Mouse (Mus musculus): ENCODE measurements around the gene Myh9. TPM values are rescaled to one million over a fixed set of nuclear protein-coding genes. Genes with fewer than 3 reads are reported as not detected.
"Not testable (repeated sequence)": the region's sequence is repeated elsewhere in the genome, so short reads cannot be mapped to it uniquely, and the experiment has no call there.

Myh9 gene
- total and polyA plus RNA-seq, 3 experiments: 30.4 to 111 (median 88.3) TPM

DNA sequence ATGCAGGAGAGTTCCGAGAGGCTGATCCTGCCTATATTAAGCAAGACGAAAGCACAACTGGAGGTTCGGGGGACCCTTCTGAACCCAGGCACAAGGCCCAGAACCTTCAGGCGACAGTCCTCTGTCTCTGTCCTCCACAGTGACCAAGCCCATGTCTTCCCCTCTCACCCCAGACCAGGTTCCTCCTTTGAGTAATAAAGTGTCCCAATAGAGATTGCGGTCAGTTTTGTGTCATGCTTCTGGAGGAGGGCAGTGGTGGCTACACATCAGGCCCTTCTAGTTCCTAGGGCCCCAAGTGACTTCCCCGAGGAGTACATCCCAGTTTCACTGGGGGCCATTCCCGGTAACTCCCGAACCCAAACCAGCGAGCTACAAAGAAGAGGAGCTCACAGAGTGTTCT lies 32.8 kb upstream of the Myh9 start:
- H3K4me1 ChIP-seq (ENCODE audit: control insufficient read depth, insufficient read depth, low read length): no peaks in the 10 kb centered on the region
- WGBS: 94% methylated on average over 9 of the region's 9 CpGs
- H3K36me3 ChIP-seq (ENCODE audit: control insufficient read depth, insufficient read depth, low read length): no peaks in the 10 kb centered on the region
- DNase-seq: no peak
- H3K79me2 ChIP-seq (replicated peaks; ENCODE audit: control insufficient read depth, insufficient read depth, low read length): no peaks in the 10 kb centered on the region
- no peak overlapping the region for H3K27ac ChIP-seq
- no peak for TF ChIP-seq POLR2A (IDR thresholded peaks at IDR 0.05; ENCODE audit: insufficient read depth, low read depth, low read length)
- TF ChIP-seq CTCF (IDR thresholded peaks at IDR 0.05): no peak
- TF ChIP-seq EP300 (IDR thresholded peaks at IDR 0.05; ENCODE audit: insufficient read depth, low read depth, low read length): no peak
- no peak overlapping the region for H3K9ac ChIP-seq (ENCODE audit: low read depth, low read length)
- H3K4me3 ChIP-seq: no peak overlapping the region
- intact Hi-C loops (cut with DNase I): no loop called here
- H3K27me3 ChIP-seq (ENCODE audit: control insufficient read depth, insufficient read depth, low read length): no peaks in the 10 kb centered on the region

DNA sequence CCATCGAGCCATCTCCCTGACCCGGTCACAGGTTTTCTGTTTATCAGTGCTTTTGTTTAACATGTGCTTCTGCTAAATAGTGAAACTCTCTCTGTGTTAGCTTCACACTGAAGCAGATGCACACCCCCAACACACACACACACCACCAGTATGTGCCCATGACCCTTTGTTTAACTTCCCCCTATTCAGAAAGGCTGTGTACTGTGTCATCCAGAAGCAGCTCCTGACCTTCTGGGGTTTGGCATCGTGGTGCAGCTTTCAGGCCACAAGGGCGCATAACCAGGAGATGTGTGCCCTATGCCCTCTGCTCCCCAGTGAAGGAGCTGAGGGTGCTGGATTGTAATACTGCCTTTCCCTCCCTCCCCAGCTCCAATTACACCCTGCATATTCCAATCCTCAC lies 32.3 kb upstream of the Myh9 start:
- DNase-seq: no peak
- no peak overlapping the region for H3K27ac ChIP-seq
- no peak overlapping the region for H3K9ac ChIP-seq (ENCODE audit: low read depth, low read length)
- H3K36me3 ChIP-seq (ENCODE audit: control insufficient read depth, insufficient read depth, low read length): no peaks in the 10 kb centered on the region
- no peak for TF ChIP-seq POLR2A (IDR thresholded peaks at IDR 0.05; ENCODE audit: insufficient read depth, low read depth, low read length)
- TF ChIP-seq CTCF (IDR thresholded peaks at IDR 0.05): no peak
- no peak for TF ChIP-seq EP300 (IDR thresholded peaks at IDR 0.05; ENCODE audit: insufficient read depth, low read depth, low read length)
- no peaks in the 10 kb centered on the region for H3K79me2 ChIP-seq (replicated peaks; ENCODE audit: control insufficient read depth, insufficient read depth, low read length)
- intact Hi-C loops (cut with DNase I): no loop called here
- H3K27me3 ChIP-seq (ENCODE audit: control insufficient read depth, insufficient read depth, low read length): no peaks in the 10 kb centered on the region
- H3K4me1 ChIP-seq (ENCODE audit: control insufficient read depth, insufficient read depth, low read length): no peaks in the 10 kb centered on the region
- H3K4me3 ChIP-seq: no peak overlapping the region
- WGBS: 59% methylated on average over 4 of the region's 4 CpGs

DNA sequence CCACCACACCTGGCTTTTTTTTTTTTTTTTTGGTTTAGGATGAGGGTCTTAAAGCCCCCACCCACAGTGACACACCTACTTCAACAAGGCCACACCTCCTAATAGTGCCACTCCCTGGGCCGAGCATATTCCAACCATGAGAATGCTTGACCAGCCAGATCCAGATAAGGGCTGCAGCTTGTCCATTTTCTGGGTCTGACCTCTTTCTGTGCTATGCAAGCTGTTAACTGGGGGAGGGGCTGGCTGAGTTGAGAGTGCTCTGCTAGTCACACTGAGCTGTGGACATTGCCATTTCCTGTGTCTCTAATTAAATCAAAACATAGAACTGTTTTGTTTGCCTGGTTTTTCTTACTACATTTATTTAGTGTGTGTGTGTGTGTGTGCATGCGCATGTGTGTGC lies 31.6 kb upstream of the Myh9 start:
- TF ChIP-seq POLR2A (IDR thresholded peaks at IDR 0.05; ENCODE audit: insufficient read depth, low read depth, low read length) (no peak), EP300 (IDR thresholded peaks at IDR 0.05; ENCODE audit: insufficient read depth, low read depth, low read length) (no peak), CTCF (IDR thresholded peaks at IDR 0.05) (no peak)
- no peaks in the 10 kb centered on the region for H3K27me3 ChIP-seq (ENCODE audit: control insufficient read depth, insufficient read depth, low read length)
- 69% methylated on average over 2 of the region's 2 CpGs for WGBS
- no peaks in the 10 kb centered on the region for H3K79me2 ChIP-seq (replicated peaks; ENCODE audit: control insufficient read depth, insufficient read depth, low read length)
- intact Hi-C loops (cut with DNase I): no loop called here
- H3K36me3 ChIP-seq (ENCODE audit: control insufficient read depth, insufficient read depth, low read length): no peaks in the 10 kb centered on the region
- no peak overlapping the region for H3K4me3 ChIP-seq
- no peak overlapping the region for H3K9ac ChIP-seq (ENCODE audit: low read depth, low read length)
- DNase-seq: no peak
- H3K27ac ChIP-seq: no peak overlapping the region
- no peaks in the 10 kb centered on the region for H3K4me1 ChIP-seq (ENCODE audit: control insufficient read depth, insufficient read depth, low read length)

DNA sequence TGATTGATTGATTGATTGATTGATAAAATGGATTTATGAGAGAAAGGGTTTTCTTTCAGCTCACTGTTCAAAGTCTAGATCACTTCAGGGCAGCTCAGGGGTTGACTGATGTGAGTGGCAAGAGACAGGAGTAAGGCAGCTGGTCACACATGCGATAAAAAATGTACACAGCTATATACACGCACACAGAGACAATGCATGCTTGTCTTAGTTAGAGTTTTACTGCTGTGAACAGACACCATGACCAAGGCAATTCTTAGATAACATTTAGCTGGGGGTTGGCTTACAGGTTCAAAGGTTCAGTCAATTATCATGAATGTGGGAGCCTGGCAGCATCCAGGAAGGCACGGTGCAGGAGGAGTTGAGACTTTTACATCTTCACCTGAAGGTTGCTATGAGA lies 31.0 kb upstream of the Myh9 start:
- no peak overlapping the region for H3K27ac ChIP-seq
- H3K79me2 ChIP-seq (replicated peaks; ENCODE audit: control insufficient read depth, insufficient read depth, low read length): no peaks in the 10 kb centered on the region
- H3K4me1 ChIP-seq (ENCODE audit: control insufficient read depth, insufficient read depth, low read length): no peaks in the 10 kb centered on the region
- TF ChIP-seq POLR2A (IDR thresholded peaks at IDR 0.05; ENCODE audit: insufficient read depth, low read depth, low read length) (no peak), EP300 (IDR thresholded peaks at IDR 0.05; ENCODE audit: insufficient read depth, low read depth, low read length) (no peak), CTCF (IDR thresholded peaks at IDR 0.05) (no peak)
- H3K27me3 ChIP-seq (ENCODE audit: control insufficient read depth, insufficient read depth, low read length): no peaks in the 10 kb centered on the region
- WGBS: 82% methylated on average over 3 of the region's 3 CpGs
- H3K9ac ChIP-seq (ENCODE audit: low read depth, low read length): no peak overlapping the region
- H3K36me3 ChIP-seq (ENCODE audit: control insufficient read depth, insufficient read depth, low read length): no peaks in the 10 kb centered on the region
- no peak for DNase-seq
- no peak overlapping the region for H3K4me3 ChIP-seq
- intact Hi-C loops (cut with DNase I): no loop called here

DNA sequence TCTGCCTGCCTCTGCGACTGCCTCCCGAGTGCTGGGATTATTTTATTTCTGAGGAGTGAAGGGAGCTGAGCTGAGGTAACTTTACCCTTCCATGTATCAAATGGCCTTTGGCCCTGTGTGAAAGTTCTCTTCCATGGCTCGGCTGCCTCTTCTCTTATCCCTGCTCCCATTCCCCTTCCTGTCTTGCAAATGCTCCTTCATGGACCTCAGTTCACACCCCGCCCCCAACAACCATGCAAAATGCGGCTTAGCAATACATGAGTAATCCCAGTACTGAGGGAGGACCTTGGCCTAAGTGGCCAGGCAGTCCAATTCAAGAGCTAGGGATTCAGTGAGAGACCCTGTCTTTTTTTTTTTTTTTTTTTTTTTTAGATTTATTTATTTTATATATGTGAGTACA lies 26.4 kb upstream of the Myh9 start:
- Histone ChIP-seq H3K79me2 (replicated peaks; ENCODE audit: control insufficient read depth, insufficient read depth, low read length) (no peaks in the 10 kb centered on the region), H3K4me1 (ENCODE audit: control insufficient read depth, insufficient read depth, low read length) (peaks cover 2% of the 10 kb centered on the region), H3K4me3 (no peak overlapping the region), H3K9ac (ENCODE audit: low read depth, low read length) (no peak overlapping the region), H3K27me3 (ENCODE audit: control insufficient read depth, insufficient read depth, low read length) (no peaks in the 10 kb centered on the region), H3K36me3 (ENCODE audit: control insufficient read depth, insufficient read depth, low read length) (no peaks in the 10 kb centered on the region), H3K27ac (no peak overlapping the region)
- TF ChIP-seq CTCF (IDR thresholded peaks at IDR 0.05) (no peak), POLR2A (IDR thresholded peaks at IDR 0.05; ENCODE audit: insufficient read depth, low read depth, low read length) (no peak), EP300 (IDR thresholded peaks at IDR 0.05; ENCODE audit: insufficient read depth, low read depth, low read length) (no peak)
- WGBS: 88% methylated on average over 5 of the region's 5 CpGs
- DNase-seq: no peak
- intact Hi-C loops (cut with DNase I): no loop called here

DNA sequence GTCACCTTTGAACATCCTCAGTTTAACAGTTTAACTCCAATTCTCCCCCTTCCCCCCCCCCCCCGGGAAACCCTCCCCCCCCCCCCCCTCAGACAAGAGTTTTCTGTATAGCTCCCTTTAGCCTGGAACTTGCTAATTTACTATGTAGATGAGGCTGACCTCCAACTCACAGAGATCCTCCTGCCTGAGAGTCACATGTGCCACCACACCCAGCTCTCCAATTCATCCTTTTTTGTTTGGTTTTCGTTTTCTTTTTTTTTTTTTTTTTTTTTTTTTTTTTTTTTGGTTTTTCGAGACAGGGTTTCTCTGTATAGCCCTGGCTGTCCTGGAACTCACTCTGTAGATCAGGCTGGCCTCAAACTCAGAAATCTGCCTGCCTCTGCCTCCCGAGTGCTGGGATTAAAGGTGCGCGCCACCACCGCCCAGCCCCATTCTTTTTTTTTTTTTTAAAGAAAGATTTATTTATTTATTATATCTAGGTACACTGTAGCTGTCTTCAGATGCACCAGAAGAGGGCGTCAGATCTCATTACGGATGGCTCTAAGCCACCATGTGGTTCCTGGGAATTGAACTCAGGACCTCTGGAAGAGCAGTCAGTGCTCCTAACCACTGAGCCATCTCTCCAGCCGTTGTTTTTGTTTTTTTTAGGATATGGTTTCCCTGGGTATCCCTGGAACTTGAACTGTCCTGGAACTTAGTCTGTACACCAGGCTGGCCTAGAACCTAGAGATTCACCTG lies 25.4 kb upstream of the Myh9 start:
- H3K27me3 ChIP-seq (ENCODE audit: control insufficient read depth, insufficient read depth, low read length); DNase-seq; H3K9ac ChIP-seq (ENCODE audit: low read depth, low read length); H3K36me3 ChIP-seq (ENCODE audit: control insufficient read depth, insufficient read depth, low read length); H3K4me1 ChIP-seq (ENCODE audit: control insufficient read depth, insufficient read depth, low read length); H3K79me2 ChIP-seq (replicated peaks; ENCODE audit: control insufficient read depth, insufficient read depth, low read length); intact Hi-C loops (cut with DNase I); H3K4me3 ChIP-seq; H3K27ac ChIP-seq: not testable (repeated sequence)
- 72% methylated on average over 9 of the region's 10 CpGs for WGBS
- TF ChIP-seq CTCF (IDR thresholded peaks at IDR 0.05): 0 out of 2 replicates have a peak, but pooled peaks have one; percentile 9
